ENCODE assay signal across 7 mouse cellular contexts in the genomic region with DNA sequence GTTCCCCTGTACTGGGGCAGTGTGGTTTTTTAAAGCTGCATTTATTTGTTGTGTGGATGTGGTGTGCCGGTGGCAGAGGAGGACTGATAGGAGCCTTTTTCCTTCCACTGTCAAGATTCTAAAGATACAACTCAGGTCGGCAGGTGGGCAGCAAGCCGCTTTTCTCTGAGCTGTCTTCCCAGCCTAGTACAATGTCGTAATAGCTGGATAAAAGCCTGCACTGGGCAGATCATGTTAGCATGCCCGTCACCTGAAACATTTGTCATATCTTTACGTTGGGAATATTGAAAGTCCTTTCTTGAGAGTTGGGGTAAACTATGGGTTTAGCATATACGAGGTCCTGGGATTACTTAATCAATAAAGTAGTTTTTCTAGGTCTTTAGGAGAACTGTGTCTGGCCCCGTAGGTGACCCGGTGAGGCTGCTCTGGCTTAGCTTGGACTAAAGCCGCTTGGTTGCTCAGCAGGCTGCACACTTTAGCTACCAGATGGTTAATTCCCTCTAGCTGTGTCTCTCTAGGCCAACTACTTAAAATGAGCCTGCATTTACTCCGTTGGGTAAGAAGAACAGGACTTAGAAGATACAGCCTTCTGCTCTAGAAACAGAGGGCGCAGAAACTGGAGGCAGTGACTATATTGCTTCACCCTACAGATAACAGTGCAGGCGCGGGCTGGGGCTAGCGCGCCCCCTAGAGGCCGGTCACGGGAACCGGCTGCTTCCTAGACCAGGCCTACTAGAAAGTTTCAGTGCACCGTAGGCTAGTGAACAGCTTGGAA. TPM values are rescaled to one million over a fixed set of nuclear protein-coding genes. Genes with fewer than 3 reads are reported as not detected.
DNase-seq lines count a peak whose midpoint lies in the region; ATAC-seq and TF ChIP-seq lines count a peak whose summit lies in the region.

No protein-coding gene starts in this region.

- no peak overlapping the region for H3K4me3 ChIP-seq in hindbrain, postnatal 0 days (ENCODE audit: low read length)
- no peak overlapping the region for H3K4me3 ChIP-seq in midbrain, embryonic 13.5 days (replicated peaks)

- no peaks in the 10 kb centered on the region for H3K36me3 ChIP-seq in hindbrain, postnatal 0 days (ENCODE audit: insufficient read depth, low read length)
- H3K36me3 ChIP-seq in midbrain, embryonic 13.5 days, result no peaks in the 10 kb centered on the region

- peak; percentile 87 for TF ChIP-seq CTCF in hindbrain, postnatal 0 days (IDR thresholded peaks at IDR 0.05; ENCODE audit: low read depth)

- ATAC-seq in hindbrain, postnatal 0 days, result peak; percentile 83
- peak; percentile 75 for ATAC-seq in midbrain, embryonic 13.5 days

- intact Hi-C loops in left cerebral cortex, postnatal 14 days (cut with DNase I), result loop anchor here (5.0 kb wide), 2 partner anchors 151 to 166 kb away; no protein-coding TSS in a partner anchor

- no peak overlapping the region for H3K9ac ChIP-seq in hindbrain, postnatal 0 days (replicated peaks; ENCODE audit: low read length)
- no peak overlapping the region for H3K9ac ChIP-seq in midbrain, embryonic 13.5 days (replicated peaks)

- no peaks in the 10 kb centered on the region for H3K4me1 ChIP-seq in hindbrain, postnatal 0 days (ENCODE audit: insufficient read depth, low read length)
- H3K4me1 ChIP-seq in midbrain, embryonic 13.5 days (replicated peaks), result no peaks in the 10 kb centered on the region

- no peak overlapping the region for H3K27ac ChIP-seq in hindbrain, postnatal 0 days
- no peak overlapping the region for H3K27ac ChIP-seq in midbrain, embryonic 13.5 days

- H3K4me2 ChIP-seq in hindbrain, postnatal 0 days (ENCODE audit: low read depth, low read length), result no peak overlapping the region
- no peak overlapping the region for H3K4me2 ChIP-seq in midbrain, embryonic 13.5 days (replicated peaks)

- no peaks in the 10 kb centered on the region for H3K9me3 ChIP-seq in hindbrain, postnatal 0 days (ENCODE audit: low read length)
- H3K9me3 ChIP-seq in midbrain, embryonic 13.5 days, result no peaks in the 10 kb centered on the region

- no peaks in the 10 kb centered on the region for H3K27me3 ChIP-seq in hindbrain, postnatal 0 days (ENCODE audit: insufficient read depth, low read length)
- no peaks in the 10 kb centered on the region for H3K27me3 ChIP-seq in midbrain, embryonic 13.5 days

- DNase-seq in ZHBTc4 (ENCODE audit: low read depth, low spot score), result peak; percentile 70
- DNase-seq in cerebellum, postnatal 10 days, result peak; percentile 86 to 87
- DNase-seq in frontal cortex, postnatal 25 days (ENCODE audit: low spot score in 2 of 2), result peak; percentile 42 to 58
- peak; percentile 77 for DNase-seq in hindbrain, postnatal 0 days (ENCODE audit: low spot score)
- DNase-seq in left cerebral cortex, postnatal 14 days (ENCODE audit: low spot score in 2 of 2), result peak; percentile 73 to 79
- peak; percentile 58 for DNase-seq in spleen, adult 12 weeks (ENCODE audit: low spot score)

- 37% methylated on average over 20 of the region's 20 CpGs for WGBS in hindbrain, postnatal 0 days
- 44% methylated on average over 20 of the region's 20 CpGs for WGBS in midbrain, embryonic 13.5 days

RNA-seq across cellular contexts. Expression of a gene that starts 58.2 kb away (rescaled TPM):
- total RNA-seq in hindbrain, postnatal 0 days (2014; rRNA removed), result 34.8 and 35.8 TPM in 2 replicates
- polyA plus RNA-seq in hindbrain, postnatal 0 days (2015; fragmentation: Nextera tagmentation; extraction: Ambion mirVana), result 48.3 and 52.5 TPM in 2 replicates
- 10 to 100 TPM; 79.1 to 79.7 TPM for total RNA-seq in left cerebral cortex, postnatal 14 days (2021)
- 76.7 and 79.1 TPM in 2 replicates for polyA plus RNA-seq in midbrain, embryonic 13.5 days (2015; fragmentation: Nextera tagmentation; extraction: Ambion mirVana)

RNA-seq across cellular contexts. Expression of a gene that starts 58.8 kb away (rescaled TPM):
- total RNA-seq in hindbrain, postnatal 0 days (2014; rRNA removed), result 21.9 and 27.1 TPM in 2 replicates
- 58.0 and 61.8 TPM in 2 replicates for polyA plus RNA-seq in hindbrain, postnatal 0 days (2015; fragmentation: Nextera tagmentation; extraction: Ambion mirVana)
- 10 to 100 TPM; 43.2 to 45.9 TPM for total RNA-seq in left cerebral cortex, postnatal 14 days (2021)
- polyA plus RNA-seq in midbrain, embryonic 13.5 days (2015; fragmentation: Nextera tagmentation; extraction: Ambion mirVana), result 31.2 and 34.4 TPM in 2 replicates
